Mouse (Mus musculus) gastrocnemius, postnatal 4 days (tissue): ENCODE results near the gene Abcd4. TPM values are rescaled to one million over a fixed set of nuclear protein-coding genes. Genes with fewer than 3 reads are reported as not detected.
A peak's percentile ranks its signal among the peaks of the same experiment; 100 is the strongest.

Experiments
- DNase-seq, 2 experiments: peaks; one replicate each; pipeline ENCODE4 v3.0.0; 2021 to 2022; ENCODE audit warnings: low spot score in 2 of 2, mixed read lengths in 2 of 2
- long read RNA-seq, 2 experiments: library from polyadenylated mRNA; stranded (forward); transcript quantifications; one replicate each; pipeline ENCODE4 v2.0.0; 2021
- total RNA-seq, 2 experiments: library from RNA; stranded (reverse); gene quantifications; 2 replicates each; pipeline ENCODE4 v1.2.3; 2021

The Abcd4 gene
- total RNA-seq, result 1 to 10 TPM; 7.5 to 8.4 TPM
- long read RNA-seq, experiment 1, transcript Abcd4-201 (19 exons, 2,309 nt), result major isoform, 7 of 11 reads
- long read RNA-seq, experiment 1, partial matches to known transcripts, result 2 of 11 reads
- long read RNA-seq, experiment 1, other reads (novel, unspliced or antisense), result 2 of 11 reads
- long read RNA-seq, experiment 2, transcript Abcd4-201 (19 exons, 2,309 nt), result major isoform, 6 of 13 reads
- long read RNA-seq, experiment 2, partial matches to known transcripts, result 1 of 13 reads
- long read RNA-seq, experiment 2, other reads (novel, unspliced or antisense), result 6 of 13 reads

GRCm38 (mm10) chr12:84616977-84617630, at the start of gene Abcd4:
Abcd4 (minus strand) TSS chr12:84617413.
- DNase-seq, result peak; percentile 81 to 93

- DNase-seq, result peak in 1 of 2 experiments; percentile 50
Observed at GRCm38 (mm10) chr12:84653912-84654311, 36.7 kb upstream of the Abcd4 start.

DNA sequence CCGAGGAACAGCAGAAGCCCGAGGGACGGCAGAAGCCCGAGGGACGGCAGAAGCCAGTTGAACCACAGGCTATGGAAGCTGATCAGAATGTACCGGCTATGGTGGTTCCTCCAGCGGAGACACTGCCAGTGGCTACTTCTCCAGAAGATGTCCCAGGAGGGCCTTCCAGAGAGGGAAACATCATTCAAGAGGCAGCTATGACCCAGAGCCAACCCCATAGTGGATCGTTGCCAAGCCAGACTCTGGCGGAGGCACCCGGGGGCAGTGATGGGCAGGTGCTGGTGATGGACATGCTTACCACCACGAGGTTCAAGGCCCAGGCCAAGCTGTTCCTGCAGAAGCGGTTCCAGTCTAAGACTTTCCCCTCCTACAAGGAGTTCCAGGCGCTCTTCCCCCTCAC, 33.0 kb upstream of the Abcd4 start:
- DNase-seq, result no peak

GRCm38 (mm10) chr12:84640654-84641053, 23.4 kb upstream of the Abcd4 start, which contains the start of gene Vrtn:
Vrtn (plus strand) TSS chr12:84641019.
- no peak for DNase-seq

DNA sequence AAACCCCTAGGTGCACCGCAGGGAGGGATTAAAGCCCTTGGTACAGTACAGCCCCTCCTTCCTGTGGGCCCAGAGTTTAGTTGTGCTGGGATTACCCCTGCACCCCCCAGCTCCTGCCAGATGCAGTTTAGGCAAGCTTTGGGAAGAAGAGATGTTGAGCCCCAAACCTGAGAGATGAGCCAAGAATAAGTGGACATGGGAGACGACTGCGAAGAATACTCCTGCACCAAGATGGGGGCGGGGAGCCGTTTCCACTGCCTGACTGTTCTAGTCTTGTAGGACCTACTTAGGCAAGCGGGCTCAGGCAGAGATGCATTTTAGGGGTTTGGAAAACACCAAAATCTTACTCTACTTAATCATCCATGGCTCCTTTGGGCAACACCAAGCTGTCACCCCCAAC, 23.0 kb upstream of the Abcd4 start:
- no peak for DNase-seq

GRCm38 (mm10) chr12:84631867-84632266, 14.7 kb upstream of the Abcd4 start:
- DNase-seq, result no peak

- no peak for DNase-seq
Observed at GRCm38 (mm10) chr12:84625116-84625515, 7.9 kb upstream of the Abcd4 start.

DNA sequence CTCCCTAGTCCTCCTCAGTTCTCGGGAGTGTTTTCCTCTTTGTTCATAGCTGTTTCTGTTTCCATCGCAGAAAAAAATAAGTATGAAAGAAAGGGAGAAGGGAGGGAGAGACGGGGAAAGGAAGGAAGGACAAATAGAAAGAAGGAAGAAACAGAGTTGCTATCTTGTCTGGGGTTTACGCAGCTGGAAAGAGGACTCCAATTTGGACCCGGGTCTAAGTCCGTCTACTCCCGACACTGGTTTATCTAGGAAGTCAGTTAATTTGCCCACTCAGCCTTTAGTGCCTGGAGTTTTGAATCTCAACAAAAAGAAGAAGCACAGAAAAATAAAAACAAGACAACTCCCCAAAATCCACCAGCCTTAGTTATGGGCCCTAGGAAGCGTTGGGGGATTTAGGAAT, 7.4 kb upstream of the Abcd4 start:
- DNase-seq, result no peak

GRCm38 (mm10) chr12:84620975-84621374, 3.8 kb upstream of the Abcd4 start:
- DNase-seq, result no peak

DNA sequence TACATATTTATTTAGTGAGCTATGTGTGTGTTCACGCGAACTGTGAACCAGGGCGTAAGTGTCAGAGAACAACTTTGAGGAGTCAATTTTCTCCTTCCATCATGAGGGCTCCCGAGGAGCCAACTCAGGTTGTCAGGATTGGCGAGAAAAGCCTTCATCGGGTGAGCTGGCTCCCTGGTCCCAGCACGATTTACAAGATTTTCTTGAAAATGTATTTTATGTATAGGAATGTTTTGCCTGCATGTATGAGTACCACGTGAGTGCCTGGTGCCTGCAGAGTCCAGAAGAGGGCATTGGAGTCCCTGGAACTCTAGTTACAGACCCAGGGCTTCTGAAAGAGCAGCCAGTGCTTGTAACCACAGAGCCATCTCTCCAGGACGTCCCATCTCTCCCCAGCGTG, 450 bp upstream of the Abcd4 start:
- DNase-seq, result no peak

DNA sequence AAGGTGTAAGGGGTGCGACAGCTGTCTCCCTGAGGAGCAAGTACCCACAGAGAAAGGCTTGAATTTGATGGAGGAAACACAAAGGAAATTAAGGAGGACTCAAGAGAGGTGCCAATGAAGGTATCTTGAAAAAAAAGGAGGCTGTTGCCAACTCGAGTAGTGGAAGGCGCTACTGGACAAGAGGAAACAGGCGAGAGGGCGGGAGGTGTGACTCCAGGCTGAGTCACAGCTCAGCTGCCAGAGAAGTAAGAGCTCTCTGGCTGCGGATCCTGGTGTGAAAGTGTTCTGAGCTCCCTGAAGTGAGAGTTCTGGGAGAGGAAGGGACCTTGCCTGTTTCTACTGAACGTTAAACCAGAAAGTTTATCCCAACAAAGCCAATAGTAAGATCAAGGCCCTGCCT, 2.7 kb downstream of the Abcd4 start:
- DNase-seq, result no peak

DNA sequence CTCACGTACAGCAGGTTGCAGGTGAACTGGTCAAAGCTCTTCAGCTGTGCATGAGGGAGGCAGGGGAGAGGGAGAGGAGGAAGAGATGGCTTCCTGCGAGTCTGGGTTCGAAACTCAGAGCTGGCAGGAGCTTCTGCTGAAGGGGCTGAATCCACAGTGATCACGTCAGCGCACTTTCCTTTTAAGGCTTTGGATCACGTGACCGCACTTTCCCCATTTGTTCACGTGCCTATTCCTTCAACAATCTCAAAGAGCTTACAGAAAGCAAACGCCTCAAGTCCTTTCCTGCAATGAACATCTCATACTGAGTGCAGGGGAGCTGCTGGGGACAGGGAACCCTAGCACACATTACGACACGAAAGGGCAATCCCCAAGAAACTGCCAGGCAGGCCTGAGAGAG, 3.2 kb downstream of the Abcd4 start:
- DNase-seq, result no peak

DNA sequence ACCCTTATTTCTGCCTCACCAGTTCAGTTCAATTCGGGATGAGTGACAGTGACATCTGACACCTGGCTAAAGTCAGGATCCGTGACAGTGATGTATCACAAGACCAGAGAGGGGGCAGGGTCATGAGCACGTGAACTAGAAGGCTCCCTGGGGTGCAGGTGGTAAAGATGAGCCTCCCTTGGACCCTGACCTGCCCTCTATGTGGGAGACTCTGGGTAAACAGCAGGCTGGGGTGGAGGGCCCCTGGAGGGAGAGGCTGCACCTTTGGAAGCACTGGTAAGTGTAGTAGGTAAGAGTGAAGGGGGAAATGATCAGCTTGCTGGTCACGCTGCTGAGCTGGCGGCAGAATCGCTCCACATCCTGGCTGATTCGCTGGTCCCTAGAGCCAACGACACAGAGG, 4.7 kb downstream of the Abcd4 start:
- DNase-seq, result no peak

GRCm38 (mm10) chr12:84611718-84612117, 5.5 kb downstream of the Abcd4 start:
- no peak for DNase-seq

DNA sequence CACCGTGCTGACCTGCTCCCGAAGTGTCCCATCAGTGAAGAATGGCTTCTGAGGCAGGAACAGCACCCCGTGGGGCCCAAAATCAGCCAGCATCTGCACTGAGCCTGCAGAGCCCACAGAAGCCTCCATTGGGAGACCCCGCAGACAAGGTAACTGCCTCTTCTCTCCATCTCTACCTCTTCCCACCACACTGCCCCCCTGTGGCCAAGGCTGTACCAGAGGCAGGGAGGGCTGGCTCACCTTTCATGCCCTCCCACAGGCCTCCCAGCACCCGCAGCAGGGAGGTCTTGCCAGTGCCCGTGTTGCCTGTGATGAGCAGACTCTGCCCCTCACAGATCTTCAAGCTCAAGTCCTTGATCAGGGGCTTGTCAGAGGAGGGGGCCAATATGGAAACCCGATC, 11.4 kb downstream of the Abcd4 start:
- no peak for DNase-seq

DNA sequence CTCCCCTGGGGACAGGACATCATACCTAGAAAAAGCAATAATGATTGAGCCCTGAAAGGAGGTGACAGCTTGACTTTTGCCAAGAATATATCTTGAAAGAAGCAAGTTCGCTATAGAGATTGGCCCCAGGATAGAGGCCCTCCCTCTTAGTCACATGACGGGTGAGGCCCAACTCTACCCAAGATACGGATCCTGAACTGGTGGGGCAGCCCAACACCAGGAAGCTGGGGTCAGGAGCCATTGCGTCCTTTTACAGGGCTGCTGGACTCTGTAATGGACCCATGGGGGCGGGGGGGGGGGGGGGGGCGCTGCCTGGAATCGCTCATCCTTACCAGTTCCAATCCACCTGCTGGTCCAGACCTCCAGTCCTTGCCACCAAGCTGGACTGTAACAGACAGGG, 13.2 kb downstream of the Abcd4 start:
- no peak for DNase-seq

- DNase-seq, result no peak
Observed at GRCm38 (mm10) chr12:84598324-84598723, 18.9 kb downstream of the Abcd4 start.

DNA sequence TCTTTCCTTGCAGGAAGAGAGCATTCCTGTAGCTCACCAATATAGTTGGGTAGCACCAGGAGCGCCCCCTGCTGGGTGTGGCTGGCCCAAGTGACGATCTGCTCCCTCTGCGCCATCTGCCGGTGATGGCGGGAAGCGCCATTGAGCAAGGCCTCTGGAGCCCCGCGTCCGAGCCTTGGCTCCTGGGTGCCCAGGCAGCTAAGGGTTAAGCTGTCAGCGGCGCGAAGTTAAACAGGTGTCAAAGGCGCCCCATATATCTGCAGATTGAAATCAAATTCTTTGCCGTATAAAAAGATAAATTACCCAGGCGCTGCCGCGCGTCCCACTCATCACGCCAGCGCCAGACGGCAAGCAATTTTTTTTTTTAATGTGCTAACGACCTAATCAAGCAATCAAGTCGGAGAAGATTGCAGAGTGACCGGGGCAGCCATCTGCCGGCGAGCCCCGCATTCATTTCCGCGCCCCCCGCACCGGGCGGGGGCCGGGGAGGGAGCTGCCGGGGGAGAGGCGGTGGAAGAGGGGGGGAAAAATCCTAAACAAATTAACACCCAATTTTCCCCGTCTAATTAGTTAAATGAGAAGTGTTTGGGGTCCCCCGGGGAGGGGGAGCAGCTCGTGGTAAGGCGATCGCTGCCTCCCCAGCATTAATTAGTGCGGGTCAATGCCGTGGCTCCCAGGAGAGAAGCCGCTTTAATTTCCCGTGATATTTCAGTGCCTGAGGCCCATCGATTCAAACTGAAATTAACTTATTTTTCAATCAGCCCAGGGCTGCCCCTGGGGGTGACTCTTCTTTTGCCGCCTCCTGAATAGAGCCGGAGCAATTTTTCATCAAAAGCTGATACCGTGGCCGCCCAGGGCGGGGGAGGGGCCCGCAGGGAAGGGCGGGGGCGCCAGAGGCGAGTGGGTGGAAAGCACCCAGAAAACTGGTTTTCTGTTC, 27.1 kb downstream of the Abcd4 start:
- DNase-seq, result peak; percentile 83 to 94

- DNase-seq, result no peak
Observed at GRCm38 (mm10) chr12:84581285-84581684, 35.9 kb downstream of the Abcd4 start.

DNA sequence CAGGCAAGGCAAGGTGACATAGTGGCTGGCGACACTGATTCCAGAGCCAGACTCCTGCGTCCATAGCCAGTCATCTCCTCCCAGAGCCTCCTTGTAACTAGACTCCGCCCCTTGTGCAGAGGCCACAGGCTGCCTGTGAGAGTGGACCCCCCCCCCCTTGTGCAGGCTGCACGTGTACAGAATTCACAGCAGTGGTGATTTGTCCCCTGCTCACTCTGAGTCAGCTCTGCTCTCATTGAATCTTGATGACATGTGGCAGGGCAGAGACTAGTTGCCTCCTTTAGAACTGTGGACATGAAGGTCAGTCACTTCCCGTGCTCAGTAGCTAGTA, 38.8 kb downstream of the Abcd4 start:
- DNase-seq, result no peak

- DNase-seq, result no peak
Observed at GRCm38 (mm10) chr12:84577768-84578439, 39.3 kb downstream of the Abcd4 start.
